Mouse (Mus musculus) G1E (cell line): Measurements from ENCODE around the gene Rtl5.
"Not testable (repeated sequence)": the region's sequence is repeated elsewhere in the genome, so short reads cannot be mapped to it uniquely, and the experiment has no call there.

Experiments used
- CTCF ChIP-seq: IDR thresholded peaks from 2 replicates; pipeline ENCODE4 v1.5.1; 2012; ENCODE audit warnings: low read depth, low read length, inconsistent platforms, mixed read lengths
- TAL1 ChIP-seq: conservative IDR thresholded peaks from 2 replicates; pipeline ENCODE4 v1.6.1; 2012; ENCODE audit warnings: low read depth, low read length, inconsistent platforms, mixed read lengths

DNA sequence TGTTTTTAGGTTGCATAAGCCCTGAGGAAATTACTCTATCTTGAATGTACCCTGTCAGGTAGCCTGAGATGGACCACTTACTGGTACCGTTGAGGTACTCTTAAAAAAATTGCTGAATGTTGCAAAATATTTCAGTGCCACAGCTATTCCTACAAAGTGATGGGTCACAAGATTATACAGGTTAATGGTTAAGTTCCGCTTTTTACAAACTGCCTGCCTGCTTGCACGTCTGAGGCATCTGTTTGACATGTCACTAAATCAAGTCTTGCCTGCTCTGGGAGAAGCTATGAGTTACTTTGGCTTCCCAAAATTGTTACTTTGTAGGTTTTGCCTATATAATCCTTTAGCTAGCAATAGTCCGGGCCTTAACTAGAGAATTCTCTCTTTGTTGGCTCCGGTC lies 38.2 kb upstream of the Rtl5 start:
- not testable (repeated sequence) for TF ChIP-seq CTCF, TAL1
